In genomic region chr14:22783211-22784161, GRCm38 (mm10) we compare ENCODE assay signal across 8 mouse cellular contexts.
DNase-seq lines count a peak whose midpoint lies in the region; ATAC-seq and TF ChIP-seq lines count a peak whose summit lies in the region.

No protein-coding gene starts in this region.

- no peaks in the 10 kb centered on the region for H3K36me3 ChIP-seq in heart, adult 2 months (ENCODE audit: control insufficient read depth, insufficient read depth, low read length)
- no peaks in the 10 kb centered on the region for H3K36me3 ChIP-seq in embryonic facial prominence, embryonic 10.5 days (replicated peaks)
- no peaks in the 10 kb centered on the region for H3K36me3 ChIP-seq in kidney, embryonic 16.5 days (ENCODE audit: insufficient read depth, low read length)
- H3K36me3 ChIP-seq in midbrain, postnatal 0 days (ENCODE audit: insufficient read depth, low read length) = no peaks in the 10 kb centered on the region
- H3K36me3 ChIP-seq in liver, embryonic 11.5 days (ENCODE audit: control insufficient read depth, insufficient read depth, low read length) = no peaks in the 10 kb centered on the region

- peak overlapping the region; percentile 31 for H3K4me2 ChIP-seq in kidney, embryonic 16.5 days (replicated peaks; ENCODE audit: low read depth, low read length)
- H3K4me2 ChIP-seq in midbrain, postnatal 0 days (ENCODE audit: low read depth, low read length, poor library complexity, severe bottlenecking) = no peak overlapping the region
- H3K4me2 ChIP-seq in liver, embryonic 11.5 days = no peak overlapping the region

- no peak for TF ChIP-seq CTCF in heart, adult 2 months (IDR thresholded peaks at IDR 0.05)
- TF ChIP-seq CTCF in midbrain, postnatal 0 days (IDR thresholded peaks at IDR 0.05) = no peak

- no peaks in the 10 kb centered on the region for H3K79me2 ChIP-seq in heart, adult 2 months (replicated peaks; ENCODE audit: control insufficient read depth, insufficient read depth, low read length)

- DNase-seq in heart, adult 2 months = no peak
- no peak for DNase-seq in heart, adult 9 months (ENCODE audit: low spot score in 2 of 2)
- peak; percentile 24 for DNase-seq in embryonic facial prominence, embryonic 10.5 days (ENCODE audit: low spot score)
- peak; percentile 58 for DNase-seq in midbrain, postnatal 0 days (ENCODE audit: low spot score)
- DNase-seq in frontal cortex, postnatal 10 days (ENCODE audit: low spot score in 2 of 2) = no peak
- no peak for DNase-seq in liver, embryonic 11.5 days (ENCODE audit: low spot score)

- no peak overlapping the region for H3K9ac ChIP-seq in heart, adult 2 months (ENCODE audit: low read depth, low read length)
- peak overlapping the region; percentile 72 for H3K9ac ChIP-seq in kidney, embryonic 16.5 days (replicated peaks; ENCODE audit: low read length)
- H3K9ac ChIP-seq in midbrain, postnatal 0 days (replicated peaks; ENCODE audit: low read length, poor library complexity, severe bottlenecking) = no peak overlapping the region
- H3K9ac ChIP-seq in liver, embryonic 11.5 days (ENCODE audit: low read depth, low read length) = no peak overlapping the region

- no peaks in the 10 kb centered on the region for H3K9me3 ChIP-seq in embryonic facial prominence, embryonic 10.5 days
- H3K9me3 ChIP-seq in kidney, embryonic 16.5 days (ENCODE audit: low read length) = no peaks in the 10 kb centered on the region
- H3K9me3 ChIP-seq in midbrain, postnatal 0 days (ENCODE audit: low read length) = no peaks in the 10 kb centered on the region
- no peaks in the 10 kb centered on the region for H3K9me3 ChIP-seq in liver, embryonic 11.5 days (ENCODE audit: control insufficient read depth, low read length)

- intact Hi-C loops in heart, adult 2 months (cut with DNase I) = loop anchor here (2.0 to 5.0 kb wide), 2 partner anchors 25 to 206 kb away; no protein-coding TSS in a partner anchor

- no peak for TF ChIP-seq POLR2A in heart, adult 2 months (IDR thresholded peaks at IDR 0.05; ENCODE audit: insufficient read depth, low read depth, low read length)

- no peak overlapping the region for H3K4me3 ChIP-seq in heart, adult 2 months
- no peak overlapping the region for H3K4me3 ChIP-seq in embryonic facial prominence, embryonic 10.5 days
- no peak overlapping the region for H3K4me3 ChIP-seq in kidney, embryonic 16.5 days (ENCODE audit: low read length)
- H3K4me3 ChIP-seq in midbrain, postnatal 0 days (ENCODE audit: low read depth, low read length) = no peak overlapping the region
- H3K4me3 ChIP-seq in liver, embryonic 11.5 days (ENCODE audit: low read depth, low read length) = no peak overlapping the region

- WGBS in heart, adult 2 months = 54% methylated on average over 15 of the region's 15 CpGs
- WGBS in embryonic facial prominence, embryonic 10.5 days = 77% methylated on average over 15 of the region's 15 CpGs
- WGBS in kidney, embryonic 16.5 days = under 1% methylated on average over 15 of the region's 15 CpGs
- 41% methylated on average over 15 of the region's 15 CpGs for WGBS in midbrain, postnatal 0 days
- 42% methylated on average over 15 of the region's 15 CpGs for WGBS in liver, embryonic 11.5 days

- TF ChIP-seq EP300 in heart, adult 2 months (IDR thresholded peaks at IDR 0.05; ENCODE audit: insufficient read depth, low read depth, low read length) = no peak

- ATAC-seq in kidney, embryonic 16.5 days (ENCODE audit: low FRiP score, low TSS enrichment) = peak; percentile 96
- no peak for ATAC-seq in midbrain, postnatal 0 days (ENCODE audit: low FRiP score)
- ATAC-seq in liver, embryonic 11.5 days (replicated peaks; ENCODE audit: low FRiP score) = no peak
- no peak for ATAC-seq in cerebellum, adult (ENCODE audit: insufficient number of reproducible peaks, low FRiP score, low TSS enrichment)

- peak overlapping the region; percentile 38 for H3K27ac ChIP-seq in heart, adult 2 months
- H3K27ac ChIP-seq in embryonic facial prominence, embryonic 10.5 days (replicated peaks) = peak overlapping the region; percentile 71
- peak overlapping the region; percentile 99 for H3K27ac ChIP-seq in kidney, embryonic 16.5 days (ENCODE audit: low read length)
- no peak overlapping the region for H3K27ac ChIP-seq in midbrain, postnatal 0 days (ENCODE audit: low read depth, low read length)
- H3K27ac ChIP-seq in liver, embryonic 11.5 days (ENCODE audit: low read depth, low read length) = no peak overlapping the region

- H3K4me1 ChIP-seq in heart, adult 2 months (ENCODE audit: control insufficient read depth, insufficient read depth, low read length) = peaks cover 1% of the 10 kb centered on the region; the same call in 1 of the 2 replicates
- H3K4me1 ChIP-seq in embryonic facial prominence, embryonic 10.5 days = peaks cover 6% of the 10 kb centered on the region; the same call in 1 of the 2 replicates
- H3K4me1 ChIP-seq in kidney, embryonic 16.5 days (ENCODE audit: insufficient read depth, low read length) = peaks cover 49% of the 10 kb centered on the region
- H3K4me1 ChIP-seq in midbrain, postnatal 0 days (ENCODE audit: insufficient read depth, low read length) = no peaks in the 10 kb centered on the region
- no peaks in the 10 kb centered on the region for H3K4me1 ChIP-seq in liver, embryonic 11.5 days (replicated peaks; ENCODE audit: control insufficient read depth, insufficient read depth, low read length)

- H3K27me3 ChIP-seq in heart, adult 2 months (ENCODE audit: control insufficient read depth, insufficient read depth, low read length) = no peaks in the 10 kb centered on the region
- no peaks in the 10 kb centered on the region for H3K27me3 ChIP-seq in embryonic facial prominence, embryonic 10.5 days (replicated peaks; ENCODE audit: low read depth, poor library complexity, severe bottlenecking)
- no peaks in the 10 kb centered on the region; the same call in 1 of the 2 replicates for H3K27me3 ChIP-seq in kidney, embryonic 16.5 days (ENCODE audit: insufficient read depth, low read length)
- no peaks in the 10 kb centered on the region for H3K27me3 ChIP-seq in midbrain, postnatal 0 days (ENCODE audit: insufficient read depth, low read length)
- no peaks in the 10 kb centered on the region for H3K27me3 ChIP-seq in liver, embryonic 11.5 days (replicated peaks; ENCODE audit: control insufficient read depth, insufficient read depth, low read length)

Comparison
In these comparisons a context has a peak if more than half of its experiments do, and no peak if none do; other contexts are left out.
1. DNase-seq: peak in embryonic facial prominence, embryonic 10.5 days (single experiment) and midbrain, postnatal 0 days (single experiment); none in heart, adult 2 months (0 of 2), heart, adult 9 months (0 of 2), frontal cortex, postnatal 10 days (0 of 2) and liver, embryonic 11.5 days (single experiment).
2. H3K27ac ChIP-seq: peak in heart, adult 2 months (single experiment), embryonic facial prominence, embryonic 10.5 days (single experiment) and kidney, embryonic 16.5 days (single experiment); none in midbrain, postnatal 0 days (single experiment) and liver, embryonic 11.5 days (single experiment).